28 mouse cellular contexts compared by ENCODE assay signal in the genomic region with DNA sequence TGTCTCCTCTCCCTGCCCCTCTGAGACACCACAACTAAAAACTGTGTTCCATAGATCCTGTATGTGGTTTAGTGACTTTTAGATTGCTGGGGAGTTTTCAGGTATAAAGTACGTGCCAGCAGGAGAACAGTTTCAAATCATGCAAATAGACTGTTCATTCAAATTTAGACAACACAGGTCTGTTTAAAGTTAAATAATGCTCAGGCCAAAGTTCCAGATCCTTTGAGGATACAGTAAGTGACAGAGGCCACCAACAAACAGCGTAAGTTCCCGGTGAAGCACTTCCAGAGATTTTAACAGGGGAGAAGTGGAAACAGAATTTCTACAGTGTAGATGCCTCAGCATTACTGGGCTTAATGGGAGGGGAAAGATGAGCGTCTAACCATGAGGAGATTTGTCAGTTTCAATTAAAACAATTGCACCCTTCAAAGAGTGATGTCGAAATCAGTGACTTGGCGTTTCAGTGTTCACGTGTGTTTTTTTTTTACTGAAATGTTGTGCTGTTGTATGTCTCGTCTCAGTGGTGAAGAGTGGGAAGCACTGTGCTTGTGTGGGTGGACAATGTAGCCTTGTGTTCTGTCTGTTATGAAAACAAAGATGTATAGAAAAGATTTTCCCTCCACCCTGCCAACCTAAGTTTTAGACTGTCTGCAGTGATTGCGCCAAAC. TPM values are rescaled to one million over a fixed set of nuclear protein-coding genes. Genes with fewer than 3 reads are reported as not detected.
DNase-seq lines count a peak whose midpoint lies in the region; ATAC-seq and TF ChIP-seq lines count a peak whose summit lies in the region.
"Had no signal": no experiment of that assay in that cellular context is flagged by ENCODE, and none has a peak within 500 bp of the region (broad histone marks: within the 10 kb centered on the region; RNA-seq: fewer than 3 reads in every experiment).

No protein-coding gene starts in this region.

- WGBS in liver, adult 2 months: 21% methylated on average over 9 of the region's 9 CpGs
- WGBS in liver, embryonic 12.5 days (ENCODE audit: insufficient replicate concordance): 72% methylated on average over 9 of the region's 9 CpGs
- WGBS in liver, embryonic 16.5 days (ENCODE audit: insufficient replicate concordance): 62% methylated on average over 9 of the region's 9 CpGs

- H3K36me3 ChIP-seq in liver, adult 2 months (ENCODE audit: control insufficient read depth, insufficient read depth, low read length): peaks cover 1% of the 10 kb centered on the region; the same call in 1 of the 2 replicates
- H3K36me3 ChIP-seq in liver, embryonic 12.5 days: no peaks in the 10 kb centered on the region
- H3K36me3 ChIP-seq in liver, embryonic 16.5 days (ENCODE audit: control insufficient read depth, insufficient read depth): no peaks in the 10 kb centered on the region
- H3K36me3 ChIP-seq: embryonic facial prominence, embryonic 12.5 days; heart, embryonic 15.5 days; hindbrain, embryonic 13.5 days; neural tube, embryonic 15.5 days had no signal

- no peak for TF ChIP-seq POLR2A in liver, adult 2 months (IDR thresholded peaks at IDR 0.05; ENCODE audit: extremely low read depth, insufficient read depth, low read length)

- ATAC-seq in liver, embryonic 12.5 days: no peak
- peak; percentile 61 for ATAC-seq in liver, embryonic 16.5 days (ENCODE audit: low read depth)
- ATAC-seq: intestine, embryonic 16.5 days had no signal

- peak overlapping the region; percentile 27; the same call in 1 of the 2 replicates for H3K4me3 ChIP-seq in liver, adult 2 months (ENCODE audit: insufficient read depth, low read depth, low read length)
- no peak overlapping the region for H3K4me3 ChIP-seq in liver, embryonic 12.5 days
- H3K4me3 ChIP-seq in liver, embryonic 16.5 days (ENCODE audit: low read depth, low read length): no peak overlapping the region
- H3K4me3 ChIP-seq: embryonic facial prominence, embryonic 12.5 days; heart, embryonic 15.5 days; hindbrain, embryonic 13.5 days; neural tube, embryonic 15.5 days had no signal

- DNase-seq in liver, adult 2 months (ENCODE audit: extremely low read depth, low read depth, low spot score): peak; percentile 89
- peak; percentile 44 for DNase-seq in NIH3T3 (ENCODE audit: low read depth)
- DNase-seq in retina, postnatal 1 day: peak; percentile 84
- DNase-seq in gastrocnemius, postnatal 4 days (ENCODE audit: low spot score in 2 of 2): no peak
- no peak for DNase-seq in urinary bladder, postnatal 4 days (ENCODE audit: low spot score in 2 of 2)
- DNase-seq: adrenal gland, postnatal 10 days; B cell, adult 2 months; cerebellum, adult 9-10 months; cerebellum, postnatal 36 days; gastrocnemius, postnatal 36 days; heart, postnatal 4 days; kidney, adult 9 months; kidney, postnatal 14 days; layer of hippocampus, adult 9-11 months; lung, postnatal 36 days; midbrain, embryonic 14.5 days; right cerebral cortex, adult 18-20 months; spleen, adult 18-20 months; thymus, adult 18-20 months; thymus, postnatal 25 days had no signal

- no peaks in the 10 kb centered on the region for H3K27me3 ChIP-seq in liver, adult 2 months (ENCODE audit: control insufficient read depth, insufficient read depth, low read length)
- H3K27me3 ChIP-seq in liver, embryonic 12.5 days (replicated peaks): no peaks in the 10 kb centered on the region
- no peaks in the 10 kb centered on the region for H3K27me3 ChIP-seq in liver, embryonic 16.5 days (ENCODE audit: control insufficient read depth, insufficient read depth, low read depth, low read length)
- H3K27me3 ChIP-seq: embryonic facial prominence, embryonic 12.5 days; heart, embryonic 15.5 days; hindbrain, embryonic 13.5 days; neural tube, embryonic 15.5 days had no signal

- no peak overlapping the region for H3K4me2 ChIP-seq in liver, embryonic 12.5 days
- peak overlapping the region; percentile 18 for H3K4me2 ChIP-seq in liver, embryonic 16.5 days (ENCODE audit: low read depth, low read length)
- H3K4me2 ChIP-seq: embryonic facial prominence, embryonic 12.5 days; heart, embryonic 15.5 days; hindbrain, embryonic 13.5 days; neural tube, embryonic 15.5 days had no signal

- H3K9ac ChIP-seq in liver, adult 2 months (ENCODE audit: low read depth, low read length): peak overlapping the region; percentile 73
- no peak overlapping the region for H3K9ac ChIP-seq in liver, embryonic 12.5 days
- H3K9ac ChIP-seq in liver, embryonic 16.5 days (ENCODE audit: low read depth, low read length): no peak overlapping the region
- H3K9ac ChIP-seq: embryonic facial prominence, embryonic 12.5 days; heart, embryonic 15.5 days; hindbrain, embryonic 13.5 days; liver, embryonic 14.5 days; neural tube, embryonic 15.5 days had no signal

- peak overlapping the region; percentile 99 for H3K27ac ChIP-seq in liver, adult 2 months (replicated peaks; ENCODE audit: insufficient read depth, low read depth, low read length)
- no peak overlapping the region for H3K27ac ChIP-seq in liver, embryonic 12.5 days
- H3K27ac ChIP-seq in liver, embryonic 16.5 days (ENCODE audit: low read length): peak overlapping the region; percentile 56
- H3K27ac ChIP-seq: embryonic facial prominence, embryonic 12.5 days; heart, embryonic 15.5 days; hindbrain, embryonic 13.5 days; liver, embryonic 14.5 days; neural tube, embryonic 15.5 days had no signal

- no peak for TF ChIP-seq CTCF in liver, adult 2 months (IDR thresholded peaks at IDR 0.05; ENCODE audit: low read depth, low read length)

- H3K4me1 ChIP-seq in liver, adult 2 months (ENCODE audit: control insufficient read depth, insufficient read depth, low read length): peaks cover 29% of the 10 kb centered on the region
- peaks cover 18% of the 10 kb centered on the region for H3K4me1 ChIP-seq in liver, embryonic 12.5 days
- no peaks in the 10 kb centered on the region; the same call in 1 of the 2 replicates for H3K4me1 ChIP-seq in liver, embryonic 16.5 days (ENCODE audit: control insufficient read depth, low read depth, low read length)

- H3K9me3 ChIP-seq in liver, embryonic 12.5 days (replicated peaks): no peaks in the 10 kb centered on the region
- no peaks in the 10 kb centered on the region for H3K9me3 ChIP-seq in liver, embryonic 16.5 days (replicated peaks; ENCODE audit: control insufficient read depth, low read length)
- H3K9me3 ChIP-seq: embryonic facial prominence, embryonic 12.5 days; heart, embryonic 15.5 days; hindbrain, embryonic 13.5 days; neural tube, embryonic 15.5 days had no signal

- H3K79me2 ChIP-seq in liver, adult 2 months (ENCODE audit: control insufficient read depth, insufficient read depth, low read length): peaks cover 26% of the 10 kb centered on the region; the same call in 1 of the 2 replicates

RNA-seq across cellular contexts. Expression of a gene that starts 48.4 kb away (rescaled TPM):
- total RNA-seq in liver, adult 2 months (2014; rRNA removed): 53.9 and 61.8 TPM in 2 replicates
- polyA plus RNA-seq in liver, adult 2 months (2012; rRNA removed): 16.9 and 19.3 TPM in 2 replicates
- polyA plus RNA-seq in liver, embryonic 12.5 days (2016; fragmentation: Nextera tagmentation; extraction: Ambion mirVana): 5.8 and 6.0 TPM in 2 replicates
- polyA plus RNA-seq in liver, embryonic 16.5 days (2015; fragmentation: Nextera tagmentation; extraction: Ambion mirVana): 2.9 and 3.5 TPM in 2 replicates
- total RNA-seq in gastrocnemius, postnatal 4 days (2021): 10 to 100 TPM; 33.2 to 36.3 TPM

RNA-seq across cellular contexts. Expression of a gene that starts 51.7 kb away (rescaled TPM):
- total RNA-seq in liver, adult 2 months (2014; rRNA removed): 1.1 and 1.4 TPM in 2 replicates
- 0.61 and 0.66 TPM in 2 replicates for polyA plus RNA-seq in liver, adult 2 months (2012; rRNA removed)
- polyA plus RNA-seq in liver, embryonic 12.5 days (2016; fragmentation: Nextera tagmentation; extraction: Ambion mirVana): 26.8 and 28.3 TPM in 2 replicates
- 18.1 and 18.6 TPM in 2 replicates for polyA plus RNA-seq in liver, embryonic 16.5 days (2015; fragmentation: Nextera tagmentation; extraction: Ambion mirVana)
- total RNA-seq in gastrocnemius, postnatal 4 days (2021): 10 to 100 TPM; 20.6 to 22.9 TPM

Comparison
In these comparisons a context has a peak if more than half of its experiments do, and no peak if none do; other contexts are left out.
1. RNA of a gene that starts 51.7 kb away (polyA plus RNA-seq): 26.8 to 28.3 TPM in liver, embryonic 12.5 days and 18.1 to 18.6 TPM in liver, embryonic 16.5 days; 0.61 to 0.66 TPM in liver, adult 2 months; every median in the first group is over 10 times any median in the second.
2. DNase-seq: peak in liver, adult 2 months (single experiment), NIH3T3 (single experiment) and retina, postnatal 1 day (single experiment); none in gastrocnemius, postnatal 4 days (0 of 2) and urinary bladder, postnatal 4 days (0 of 2).